Mouse (Mus musculus) thymus, adult 2 months (tissue): ENCODE results near the gene Znrd1as. TPM values are rescaled to one million over a fixed set of nuclear protein-coding genes. Genes with fewer than 3 reads are reported as not detected.
A peak's percentile ranks its signal among the peaks of the same experiment; 100 is the strongest.

ENCODE experiments used
- DNase-seq: peaks from one replicate; pipeline ENCODE4 v3.0.0; 2021
- H3K27ac ChIP-seq: fragments of 200-500 bp; 2 replicates; pipeline ENCODE4 v1.5.1; 2012; ENCODE audit warnings: low read length, control low read depth; ENCODE audit not compliant: control insufficient read depth, insufficient read depth
- H3K27me3 ChIP-seq: fragments of 200-500 bp; 2 replicates; pipeline ENCODE4 v1.6.1; 2012; ENCODE audit warnings: mild to moderate bottlenecking, low read length, moderate library complexity, mixed read lengths; ENCODE audit not compliant: control insufficient read depth, insufficient read depth
- H3K36me3 ChIP-seq: fragments of 200-500 bp; 2 replicates; pipeline ENCODE4 v1.6.1; 2012; ENCODE audit warnings: mild to moderate bottlenecking, low read length, moderate library complexity; ENCODE audit not compliant: control insufficient read depth, insufficient read depth
- H3K4me1 ChIP-seq: fragments of 200-500 bp; replicated peaks from 2 replicates; pipeline ENCODE4 v1.6.1; 2012; ENCODE audit warnings: low read length; ENCODE audit not compliant: control insufficient read depth, insufficient read depth
- H3K4me3 ChIP-seq: fragments of 200-500 bp; 2 replicates; pipeline ENCODE4 v1.5.1; 2012; ENCODE audit warnings: mild to moderate bottlenecking, low read length, control low read depth, moderate library complexity; ENCODE audit not compliant: control insufficient read depth, insufficient read depth
- CTCF ChIP-seq: fragments of 200-500 bp; IDR thresholded peaks from 2 replicates; pipeline ENCODE4 v1.5.1; 2012; ENCODE audit warnings: mild to moderate bottlenecking, control low read depth, low read length, moderate library complexity, borderline replicate concordance; ENCODE audit not compliant: control insufficient read depth, poor library complexity, insufficient read depth; ENCODE audit errors: extremely low read depth
- POLR2A ChIP-seq: fragments of 200-500 bp; IDR thresholded peaks from 2 replicates; pipeline ENCODE4 v1.6.1; 2012; ENCODE audit warnings: mild to moderate bottlenecking, low read length, control low read depth, moderate library complexity; ENCODE audit not compliant: control insufficient read depth, poor library complexity, insufficient read depth; ENCODE audit errors: extremely low read depth
- WGBS: fragments of 180-500 bp; shearing (Covaris S2); methylation state at CpG from one replicate; pipeline ENCODE4 v1.1.7; 2018; 5-methylcytosine and 5-hydroxymethylcytosine counted together
- polyA plus RNA-seq: library from polyadenylated mRNA; depleted of rRNA; stranded (reverse); fragments of >200 nt; gene quantifications from 2 replicates; pipeline ENCODE4 v1.2.3, GENCODE M21; 2012

The Znrd1as gene
- polyA plus RNA-seq, 1 experiment, result 0.85 TPM

- Histone ChIP-seq H3K36me3 (peaks cover 12% of the 10 kb centered on the region), H3K27me3 (peaks cover 8% of the 10 kb centered on the region; the same call in 1 of the 2 replicates), H3K4me3 (no peak overlapping the region), H3K4me1 (peaks cover 18% of the 10 kb centered on the region), H3K27ac (no peak overlapping the region)
- TF ChIP-seq POLR2A (no peak), CTCF (no peak)
- no peak for DNase-seq
- 92% methylated on average over 1 of the region's 1 CpGs for WGBS
Observed at GRCm38 (mm10) chr17:36948286-36948685, 10.1 kb upstream of the Znrd1as start.

GRCm38 (mm10) chr17:36949265-36949664 is 9.1 kb upstream of the Znrd1as start:
- H3K4me1 ChIP-seq, result peaks cover 8% of the 10 kb centered on the region
- no peak for TF ChIP-seq POLR2A
- no peak for TF ChIP-seq CTCF
- no peak overlapping the region for H3K27ac ChIP-seq
- H3K27me3 ChIP-seq, result peaks cover 4% of the 10 kb centered on the region; the same call in 1 of the 2 replicates
- peaks cover 12% of the 10 kb centered on the region for H3K36me3 ChIP-seq
- 96% methylated on average over 8 of the region's 8 CpGs for WGBS
- no peak overlapping the region for H3K4me3 ChIP-seq
- DNase-seq, result no peak

GRCm38 (mm10) chr17:36950981-36951947 is 7.1 kb upstream of the Znrd1as start, which contains the start of gene Ppp1r11:
Ppp1r11 (minus strand) TSS chr17:36951741.
- Histone ChIP-seq H3K27ac (peak within 1 kb of the TSS; percentile 75), H3K27me3 (peaks cover 4% of the 10 kb centered on the region; the same call in 1 of the 2 replicates), H3K4me1 (peaks cover 7% of the 10 kb centered on the region), H3K36me3 (peaks cover 12% of the 10 kb centered on the region), H3K4me3 (peak within 1 kb of the TSS; percentile 73)
- TF ChIP-seq POLR2A (peak; percentile 57), CTCF (no peak; the same call in 1 of the 2 replicates)
- under 1% methylated on average over 36 of the region's 36 CpGs for WGBS
- peak; percentile 94 for DNase-seq

- H3K36me3 ChIP-seq, result peaks cover 12% of the 10 kb centered on the region
- no peak overlapping the region for H3K27ac ChIP-seq
- DNase-seq, result no peak
- TF ChIP-seq CTCF, result no peak
- TF ChIP-seq POLR2A, result no peak
- WGBS, result 93% methylated on average over 2 of the region's 2 CpGs
- peaks cover 5% of the 10 kb centered on the region for H3K4me1 ChIP-seq
- no peaks in the 10 kb centered on the region for H3K27me3 ChIP-seq
- H3K4me3 ChIP-seq, result no peak overlapping the region
Observed at GRCm38 (mm10) chr17:36952631-36953030, 5.8 kb upstream of the Znrd1as start.

GRCm38 (mm10) chr17:36953062-36953461 is 5.3 kb upstream of the Znrd1as start:
- TF ChIP-seq POLR2A, result no peak
- TF ChIP-seq CTCF, result no peak
- no peak overlapping the region for H3K27ac ChIP-seq
- no peak for DNase-seq
- WGBS, result 96% methylated on average over 1 of the region's 1 CpGs
- H3K36me3 ChIP-seq, result peaks cover 12% of the 10 kb centered on the region
- H3K27me3 ChIP-seq, result no peaks in the 10 kb centered on the region
- no peak overlapping the region for H3K4me3 ChIP-seq
- H3K4me1 ChIP-seq, result peaks cover 6% of the 10 kb centered on the region

GRCm38 (mm10) chr17:36958884-36959283 is 492 bp downstream of the Znrd1as start:
- Histone ChIP-seq H3K4me1 (peaks cover 7% of the 10 kb centered on the region), H3K27me3 (no peaks in the 10 kb centered on the region), H3K4me3 (peak overlapping the region; percentile 72), H3K36me3 (no peaks in the 10 kb centered on the region), H3K27ac (no peak overlapping the region)
- DNase-seq, result no peak
- WGBS, result 28% methylated on average over 12 of the region's 12 CpGs
- no peak for TF ChIP-seq CTCF
- TF ChIP-seq POLR2A, result no peak
